Mouse (Mus musculus): Measurements from ENCODE around the gene Smoc1. TPM values are rescaled to one million over a fixed set of nuclear protein-coding genes. Genes with fewer than 3 reads are reported as not detected.
A peak's percentile ranks its signal among the peaks of the same experiment; 100 is the strongest.

Smoc1 gene
- polyA plus RNA-seq, 1 experiment from 2014 or later = 35.2 TPM

GRCm38 (mm10) chr12:81147956-81148355, 121.3 kb downstream of the Smoc1 start:
- Histone ChIP-seq H3K4me1 (replicated peaks) (peaks cover 47% of the 10 kb centered on the region), H3K27ac (no peak overlapping the region), H3K36me3 (peaks cover 9% of the 10 kb centered on the region; the same call in 1 of the 2 replicates), H3K4me3 (no peak overlapping the region), H3K9me3 (no peaks in the 10 kb centered on the region), H3K27me3 (ENCODE audit: insufficient read depth, poor library complexity, severe bottlenecking) (peaks cover 70% of the 10 kb centered on the region)
- no peak for DNase-seq (ENCODE audit: low spot score)
- 96% methylated on average over 6 of the region's 6 CpGs for WGBS

- H3K4me1 ChIP-seq (replicated peaks) = peaks cover 26% of the 10 kb centered on the region
- no peak overlapping the region for H3K4me3 ChIP-seq
- H3K27me3 ChIP-seq (ENCODE audit: insufficient read depth, poor library complexity, severe bottlenecking) = peaks cover 53% of the 10 kb centered on the region
- no peak overlapping the region for H3K27ac ChIP-seq
- 86% methylated on average over 5 of the region's 5 CpGs for WGBS
- H3K9me3 ChIP-seq = no peaks in the 10 kb centered on the region
- no peak for DNase-seq (ENCODE audit: low spot score)
- peaks cover 27% of the 10 kb centered on the region for H3K36me3 ChIP-seq
These were observed 124.3 kb downstream of the Smoc1 start for GRCm38 (mm10) chr12:81150917-81151316.

- 80% methylated on average over 2 of the region's 2 CpGs for WGBS
- peaks cover 53% of the 10 kb centered on the region for H3K27me3 ChIP-seq (ENCODE audit: insufficient read depth, poor library complexity, severe bottlenecking)
- no peak overlapping the region for H3K27ac ChIP-seq
- H3K9me3 ChIP-seq = no peaks in the 10 kb centered on the region
- H3K4me1 ChIP-seq (replicated peaks) = peaks cover 14% of the 10 kb centered on the region
- DNase-seq (ENCODE audit: low spot score) = no peak
- no peak overlapping the region for H3K4me3 ChIP-seq
- H3K36me3 ChIP-seq = peaks cover 30% of the 10 kb centered on the region
These were observed 125.5 kb downstream of the Smoc1 start for GRCm38 (mm10) chr12:81152082-81152481.

- DNase-seq (ENCODE audit: low spot score) = no peak
- H3K27ac ChIP-seq = no peak overlapping the region
- 87% methylated on average over 6 of the region's 6 CpGs for WGBS
- no peaks in the 10 kb centered on the region for H3K9me3 ChIP-seq
- H3K4me1 ChIP-seq (replicated peaks) = 0 out of 2 replicates have a peak, but pooled peaks cover 5% of the 10 kb centered on the region
- no peak overlapping the region for H3K4me3 ChIP-seq
- peaks cover 47% of the 10 kb centered on the region for H3K36me3 ChIP-seq
- H3K27me3 ChIP-seq (ENCODE audit: insufficient read depth, poor library complexity, severe bottlenecking) = peaks cover 22% of the 10 kb centered on the region
These were observed 129.1 kb downstream of the Smoc1 start for GRCm38 (mm10) chr12:81155675-81156074.

- Histone ChIP-seq H3K4me1 (replicated peaks) (0 out of 2 replicates have a peak, but pooled peaks cover 5% of the 10 kb centered on the region), H3K27me3 (ENCODE audit: insufficient read depth, poor library complexity, severe bottlenecking) (peaks cover 12% of the 10 kb centered on the region), H3K9me3 (no peaks in the 10 kb centered on the region), H3K4me3 (no peak overlapping the region), H3K36me3 (peaks cover 44% of the 10 kb centered on the region), H3K27ac (no peak overlapping the region)
- 87% methylated on average over 8 of the region's 8 CpGs for WGBS
- DNase-seq (ENCODE audit: low spot score) = no peak
These were observed 130.2 kb downstream of the Smoc1 start for GRCm38 (mm10) chr12:81156841-81157240.

GRCm38 (mm10) chr12:81159947-81160346, 133.3 kb downstream of the Smoc1 start:
- 90% methylated on average over 2 of the region's 2 CpGs for WGBS
- H3K4me1 ChIP-seq (replicated peaks) = peaks cover 5% of the 10 kb centered on the region; the same call in 1 of the 2 replicates
- peaks cover 27% of the 10 kb centered on the region for H3K36me3 ChIP-seq
- H3K9me3 ChIP-seq = no peaks in the 10 kb centered on the region
- no peak overlapping the region; the same call in 1 of the 2 replicates for H3K27ac ChIP-seq
- no peak for DNase-seq (ENCODE audit: low spot score)
- no peak overlapping the region for H3K4me3 ChIP-seq
- no peaks in the 10 kb centered on the region for H3K27me3 ChIP-seq (ENCODE audit: insufficient read depth, poor library complexity, severe bottlenecking)

GRCm38 (mm10) chr12:81160425-81160824, 133.8 kb downstream of the Smoc1 start:
- Histone ChIP-seq H3K9me3 (no peaks in the 10 kb centered on the region), H3K27ac (no peak overlapping the region), H3K36me3 (peaks cover 23% of the 10 kb centered on the region; the same call in 1 of the 2 replicates), H3K4me3 (no peak overlapping the region), H3K4me1 (replicated peaks) (peaks cover 6% of the 10 kb centered on the region; the same call in 1 of the 2 replicates), H3K27me3 (ENCODE audit: insufficient read depth, poor library complexity, severe bottlenecking) (no peaks in the 10 kb centered on the region)
- no peak for DNase-seq (ENCODE audit: low spot score)
- WGBS = 81% methylated on average over 3 of the region's 3 CpGs

- Histone ChIP-seq H3K4me3 (no peak overlapping the region), H3K4me1 (replicated peaks) (peaks cover 10% of the 10 kb centered on the region), H3K9me3 (no peaks in the 10 kb centered on the region), H3K36me3 (peaks cover 20% of the 10 kb centered on the region; the same call in 1 of the 2 replicates), H3K27ac (no peak overlapping the region), H3K27me3 (ENCODE audit: insufficient read depth, poor library complexity, severe bottlenecking) (no peaks in the 10 kb centered on the region)
- DNase-seq (ENCODE audit: low spot score) = peak; percentile 35
- WGBS = 67% methylated on average over 5 of the region's 5 CpGs
These were observed 134.2 kb downstream of the Smoc1 start for GRCm38 (mm10) chr12:81160831-81161230.

- no peak overlapping the region for H3K4me3 ChIP-seq
- H3K27ac ChIP-seq = no peak overlapping the region
- H3K27me3 ChIP-seq (ENCODE audit: insufficient read depth, poor library complexity, severe bottlenecking) = no peaks in the 10 kb centered on the region
- H3K4me1 ChIP-seq (replicated peaks) = peaks cover 15% of the 10 kb centered on the region
- DNase-seq (ENCODE audit: low spot score) = no peak
- 87% methylated on average over 2 of the region's 2 CpGs for WGBS
- H3K36me3 ChIP-seq = peaks cover 20% of the 10 kb centered on the region; the same call in 1 of the 2 replicates
- H3K9me3 ChIP-seq = no peaks in the 10 kb centered on the region
These were observed 134.7 kb downstream of the Smoc1 start for GRCm38 (mm10) chr12:81161282-81161681.

- no peak overlapping the region for H3K4me3 ChIP-seq
- 86% methylated on average over 3 of the region's 3 CpGs for WGBS
These were observed 136.5 kb downstream of the Smoc1 start for GRCm38 (mm10) chr12:81163131-81163530.

GRCm38 (mm10) chr12:81163566-81163965, 137.0 kb downstream of the Smoc1 start:
- Histone ChIP-seq H3K4me3 (no peak overlapping the region), H3K27ac (no peak overlapping the region), H3K4me1 (replicated peaks) (peaks cover 35% of the 10 kb centered on the region), H3K27me3 (ENCODE audit: insufficient read depth, poor library complexity, severe bottlenecking) (no peaks in the 10 kb centered on the region), H3K9me3 (no peaks in the 10 kb centered on the region), H3K36me3 (peaks cover 18% of the 10 kb centered on the region)
- 92% methylated on average over 3 of the region's 3 CpGs for WGBS
- DNase-seq (ENCODE audit: low spot score) = no peak

More at GRCm38 (mm10) chr12:81163131-81163530, 136.5 kb downstream of the Smoc1 start:
- H3K36me3 ChIP-seq = peaks cover 23% of the 10 kb centered on the region
- H3K27me3 ChIP-seq (ENCODE audit: insufficient read depth, poor library complexity, severe bottlenecking) = no peaks in the 10 kb centered on the region
- H3K4me1 ChIP-seq (replicated peaks) = peaks cover 31% of the 10 kb centered on the region
- no peaks in the 10 kb centered on the region for H3K9me3 ChIP-seq
- H3K27ac ChIP-seq = no peak overlapping the region
- DNase-seq (ENCODE audit: low spot score) = no peak

GRCm38 (mm10) chr12:81166092-81166491, 139.5 kb downstream of the Smoc1 start:
- WGBS = 23% methylated on average over 10 of the region's 10 CpGs
- peaks cover 20% of the 10 kb centered on the region for H3K36me3 ChIP-seq
- no peaks in the 10 kb centered on the region for H3K9me3 ChIP-seq
- peak; percentile 47 for DNase-seq (ENCODE audit: low spot score)
- H3K4me3 ChIP-seq = no peak overlapping the region
- H3K27ac ChIP-seq = peak overlapping the region; percentile 74
- no peaks in the 10 kb centered on the region for H3K27me3 ChIP-seq (ENCODE audit: insufficient read depth, poor library complexity, severe bottlenecking)
- H3K4me1 ChIP-seq (replicated peaks) = peaks cover 30% of the 10 kb centered on the region

GRCm38 (mm10) chr12:81166615-81167014, 140.0 kb downstream of the Smoc1 start:
- H3K9me3 ChIP-seq = no peaks in the 10 kb centered on the region
- no peak overlapping the region for H3K4me3 ChIP-seq

GRCm38 (mm10) chr12:81167142-81167541, 140.5 kb downstream of the Smoc1 start:
- H3K27ac ChIP-seq = peak overlapping the region; percentile 74
- H3K9me3 ChIP-seq = no peaks in the 10 kb centered on the region

More at GRCm38 (mm10) chr12:81166615-81167014, 140.0 kb downstream of the Smoc1 start:
- H3K4me1 ChIP-seq (replicated peaks) = peaks cover 30% of the 10 kb centered on the region
- H3K36me3 ChIP-seq = peaks cover 20% of the 10 kb centered on the region
- 85% methylated on average over 8 of the region's 8 CpGs for WGBS
- no peaks in the 10 kb centered on the region for H3K27me3 ChIP-seq (ENCODE audit: insufficient read depth, poor library complexity, severe bottlenecking)
- no peak for DNase-seq (ENCODE audit: low spot score)
- H3K27ac ChIP-seq = peak overlapping the region; percentile 74

More at GRCm38 (mm10) chr12:81167142-81167541, 140.5 kb downstream of the Smoc1 start:
- no peak for DNase-seq (ENCODE audit: low spot score)
- peaks cover 25% of the 10 kb centered on the region for H3K36me3 ChIP-seq
- WGBS = 86% methylated on average over 9 of the region's 9 CpGs
- no peaks in the 10 kb centered on the region for H3K27me3 ChIP-seq (ENCODE audit: insufficient read depth, poor library complexity, severe bottlenecking)
- no peak overlapping the region for H3K4me3 ChIP-seq
- H3K4me1 ChIP-seq (replicated peaks) = peaks cover 30% of the 10 kb centered on the region

Measured in hindbrain, embryonic 10.5 days (tissue).